Mouse (Mus musculus) small intestine, adult 2 months (tissue): ENCODE data around the gene Disp3.
A peak's percentile ranks its signal among the peaks of the same experiment; 100 is the strongest.

ENCODE experiments used
- CTCF ChIP-seq: fragments of 200-500 bp; IDR thresholded peaks from 2 replicates; pipeline ENCODE4 v1.5.1; 2012; ENCODE audit warnings: low read depth, mild to moderate bottlenecking, control low read depth, inconsistent platforms, low read length, moderate library complexity, mixed read lengths; ENCODE audit not compliant: insufficient replicate concordance, insufficient read length; ENCODE audit errors: extremely low read depth
- POLR2A ChIP-seq: fragments of 200-500 bp; IDR thresholded peaks from 2 replicates; pipeline ENCODE4 v1.6.1; 2012; ENCODE audit warnings: low read depth, mild to moderate bottlenecking, control low read depth, inconsistent platforms, low read length, moderate library complexity

DNA sequence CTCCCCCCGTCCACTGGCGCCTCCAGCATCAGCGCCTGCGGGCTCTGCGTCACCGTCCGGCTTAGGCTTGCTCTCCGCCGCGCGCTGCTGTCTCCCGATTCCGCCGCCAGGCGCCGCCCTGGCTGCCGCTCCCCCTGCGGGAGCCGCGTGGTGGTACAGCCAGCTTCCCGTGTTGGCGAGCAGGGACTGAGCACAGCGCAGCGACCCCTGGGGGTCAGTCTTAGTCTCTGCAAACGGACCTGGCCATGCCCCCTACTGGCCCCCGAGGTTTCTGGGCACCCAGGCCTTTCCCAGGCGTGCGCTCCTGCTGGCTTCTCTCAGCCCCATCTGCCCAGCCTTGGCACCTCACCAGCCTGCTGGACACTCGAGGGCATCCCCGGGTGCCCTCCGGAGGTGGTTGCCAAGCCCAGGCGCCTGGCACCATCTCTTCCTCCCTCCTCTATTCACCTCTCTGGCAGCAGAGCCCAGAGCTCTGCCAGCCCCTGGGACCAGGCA is 337 bp upstream of the Disp3 start:
- TF ChIP-seq POLR2A (no peak), CTCF (peak; percentile 46; the same call in 1 of the 2 replicates)
